Mouse (Mus musculus) left cerebral cortex, postnatal 25 days (tissue): Measurements from ENCODE around the gene 2310057N15Rik. TPM values are rescaled to one million over a fixed set of nuclear protein-coding genes. Genes with fewer than 3 reads are reported as not detected.
"Not testable (repeated sequence)": the region's sequence is repeated elsewhere in the genome, so short reads cannot be mapped to it uniquely, and the experiment has no call there.

Experiments used
- DNase-seq, 2 experiments: peaks; one replicate each; pipeline ENCODE4 v3.0.0; 2022; ENCODE audit warnings: low spot score in 2 of 2, mixed read lengths in 1 of 2
- intact Hi-C: fragments of 180-260 bp; cut with DNase I; formaldehyde crosslinking; loops from one replicate; pipeline ENCODE4 v1.15.1; 2025
- total RNA-seq, 2 experiments: library from RNA; stranded (reverse); gene quantifications; 2 replicates each; pipeline ENCODE4 v1.2.3; 2021

The 2310057N15Rik gene
- not detected for total RNA-seq

DNA sequence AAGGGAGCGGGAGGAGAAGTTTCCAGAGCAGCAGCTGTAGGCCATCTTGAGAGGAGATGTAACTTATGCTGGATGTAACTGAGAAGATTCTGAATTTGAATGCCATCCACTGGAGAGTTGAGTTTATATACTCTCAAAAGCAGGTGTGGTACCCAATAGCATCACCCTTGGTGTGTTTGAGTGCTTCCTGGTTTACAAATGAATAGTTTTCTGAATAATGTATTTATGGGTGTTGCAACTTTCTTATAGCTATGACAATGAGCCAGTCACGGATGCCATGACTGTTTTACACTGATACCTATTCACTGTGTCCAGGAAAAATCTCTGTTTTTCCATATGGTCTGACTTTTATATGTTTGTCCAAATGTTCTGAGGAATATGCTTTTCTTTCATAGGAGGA is at the start of gene 2310057N15Rik:
Gene 2310057N15Rik (minus strand): TSS at position 101 of the 400 bp plus-strand sequence.
- intact Hi-C loops, result no loop called here
- no peak for DNase-seq

DNA sequence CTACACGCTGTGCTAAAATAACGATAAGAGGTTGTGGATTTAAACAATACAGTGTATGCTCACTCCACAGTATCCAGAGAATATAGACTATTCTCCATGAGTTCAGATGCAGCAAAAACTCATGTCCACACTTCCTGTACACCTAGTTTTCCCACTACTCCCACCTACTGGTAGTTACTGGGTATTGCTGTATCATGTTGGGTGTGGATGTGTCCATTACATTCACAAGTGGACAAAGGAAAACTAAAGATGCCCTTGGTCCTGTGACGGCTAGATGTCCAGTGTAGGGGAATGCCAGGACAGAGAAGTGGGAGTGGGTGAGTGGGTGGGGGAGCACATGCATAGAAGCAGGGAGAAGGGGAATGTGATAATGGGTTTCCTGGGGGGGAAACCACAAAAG is 49.7 kb upstream of the 2310057N15Rik start:
- intact Hi-C loops, result loop anchor here (5.0 kb wide), 1 partner anchor 451 kb away; no protein-coding TSS in a partner anchor
- DNase-seq, result peak; percentile 4 to 37

GRCm38 (mm10) chr16:88820066-88820465 is 46.1 kb upstream of the 2310057N15Rik start, which contains the start of gene Krtap15:
Gene Krtap15 (plus strand): TSS chr16:88820215.
- no peak for DNase-seq
- intact Hi-C loops, result loop anchor here (5.0 kb wide), 1 partner anchor 448 kb away; no protein-coding TSS in a partner anchor

DNA sequence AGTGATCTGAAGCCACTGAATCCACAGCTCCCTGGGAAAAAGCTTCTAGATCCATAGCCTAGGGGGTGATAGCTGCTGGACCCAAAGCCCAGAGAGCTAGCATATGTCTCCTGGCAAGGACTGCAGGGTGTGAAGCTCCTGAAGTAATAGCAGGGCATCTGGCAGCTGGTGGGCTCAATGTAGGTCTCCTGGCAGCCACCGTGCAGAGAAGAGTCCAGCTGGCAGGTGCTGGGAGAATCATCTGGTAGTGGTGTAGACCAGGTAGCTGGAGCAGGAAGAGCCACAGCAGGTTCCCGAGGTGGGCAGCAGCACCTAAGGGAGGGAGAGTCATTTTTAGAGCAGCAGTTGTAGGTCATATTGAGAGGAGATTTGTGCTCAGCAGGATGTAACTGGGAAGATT is 37.8 kb upstream of the 2310057N15Rik start, which contains the start of gene Gm20741:
Gene Gm20741 (minus strand): TSS at position 394 of the 400 bp plus-strand sequence.
- no peak for DNase-seq
- intact Hi-C loops, result no loop called here

DNA sequence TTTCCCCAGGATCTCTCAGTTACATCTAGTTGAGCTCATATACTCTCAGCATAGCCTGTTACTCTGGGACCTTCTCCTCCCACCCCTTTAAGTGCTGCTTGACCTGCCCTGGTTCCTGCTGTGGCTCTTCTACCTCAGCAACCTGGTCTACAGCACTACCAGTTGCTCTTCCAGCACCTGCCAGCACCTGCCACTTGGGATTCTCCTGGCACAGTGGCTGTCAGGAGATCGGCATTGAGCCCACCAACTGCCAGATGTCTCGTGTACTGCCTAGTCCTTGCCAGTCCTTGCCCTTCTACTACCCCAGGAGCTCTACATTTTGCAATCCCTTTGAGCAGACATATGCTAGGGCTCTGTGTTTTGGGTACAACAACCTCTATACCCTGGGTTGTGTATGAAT is 12.8 kb upstream of the 2310057N15Rik start:
- no peak for DNase-seq
- intact Hi-C loops, result no loop called here

DNA sequence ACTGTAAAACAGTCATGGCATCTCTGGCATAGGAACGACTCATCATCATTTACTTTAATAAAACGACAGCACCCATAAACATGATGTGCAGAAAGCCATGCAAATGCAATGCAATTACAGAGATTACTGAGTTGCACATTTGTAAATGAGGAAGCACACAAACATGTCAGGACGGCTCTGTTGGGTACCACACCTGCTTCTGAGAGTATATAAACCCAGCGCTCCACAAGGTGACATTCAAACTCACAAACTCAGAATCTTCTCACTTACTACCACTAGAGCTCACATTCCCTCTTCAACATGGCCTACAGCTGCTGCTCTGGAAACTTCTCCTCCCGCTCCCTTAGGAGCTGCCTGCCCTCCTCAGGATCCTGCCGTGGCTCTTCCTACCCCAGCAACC is 3.6 kb upstream of the 2310057N15Rik start, which contains the start of gene Gm5965:
Gene Gm5965 (plus strand): TSS at position 301 of the 400 bp plus-strand sequence.
- DNase-seq, result no peak
- intact Hi-C loops, result no loop called here

GRCm38 (mm10) chr16:88758547-88758946 is 15.5 kb downstream of the 2310057N15Rik start, which contains the start of gene 2310034C09Rik:
Gene 2310034C09Rik (plus strand): TSS chr16:88758847.
- DNase-seq, intact Hi-C loops: not testable (repeated sequence)

DNA sequence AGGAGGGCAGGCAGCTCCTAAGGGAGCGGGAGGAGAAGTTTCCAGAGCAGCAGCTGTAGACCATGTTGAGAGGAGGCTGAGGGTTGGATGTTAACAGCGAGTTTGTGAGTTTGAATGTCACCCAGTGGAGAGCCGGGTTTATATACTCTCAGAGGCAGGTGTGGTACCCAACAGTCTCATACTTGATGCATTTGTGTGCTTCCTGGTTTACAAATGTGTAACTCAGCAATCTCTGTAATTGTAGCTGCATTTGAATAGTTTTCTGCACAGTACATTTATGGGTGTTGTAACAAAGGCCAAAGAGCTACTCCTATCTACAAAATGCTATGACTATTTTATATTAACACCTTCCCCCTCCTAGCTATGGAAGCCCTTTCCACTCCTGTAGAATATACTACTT is 22.5 kb downstream of the 2310057N15Rik start, which contains the start of gene Krtap13:
Gene Krtap13 (minus strand): TSS at position 101 of the 400 bp plus-strand sequence.
- DNase-seq, intact Hi-C loops: not testable (repeated sequence)

DNA sequence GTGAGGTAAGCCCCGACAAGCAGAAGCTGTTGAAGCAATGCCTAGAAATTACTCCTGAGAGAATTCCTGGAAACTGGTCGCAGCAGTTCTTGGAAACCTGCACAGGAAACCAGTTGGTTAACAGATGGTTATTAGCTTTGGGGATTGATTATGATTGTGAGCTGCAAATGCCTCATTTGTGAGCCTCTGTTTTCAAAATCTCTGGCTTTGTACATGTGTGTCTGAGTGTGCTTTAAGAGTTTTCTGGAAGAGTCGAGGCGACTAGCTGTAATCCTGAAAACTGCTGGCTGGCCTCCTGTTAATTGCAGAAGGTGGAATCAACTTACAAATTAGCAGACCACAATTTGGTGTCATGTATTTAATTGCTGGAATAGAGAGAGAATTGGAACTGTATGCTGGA is 26.1 kb downstream of the 2310057N15Rik start:
- intact Hi-C loops, result no loop called here
- no peak for DNase-seq

DNA sequence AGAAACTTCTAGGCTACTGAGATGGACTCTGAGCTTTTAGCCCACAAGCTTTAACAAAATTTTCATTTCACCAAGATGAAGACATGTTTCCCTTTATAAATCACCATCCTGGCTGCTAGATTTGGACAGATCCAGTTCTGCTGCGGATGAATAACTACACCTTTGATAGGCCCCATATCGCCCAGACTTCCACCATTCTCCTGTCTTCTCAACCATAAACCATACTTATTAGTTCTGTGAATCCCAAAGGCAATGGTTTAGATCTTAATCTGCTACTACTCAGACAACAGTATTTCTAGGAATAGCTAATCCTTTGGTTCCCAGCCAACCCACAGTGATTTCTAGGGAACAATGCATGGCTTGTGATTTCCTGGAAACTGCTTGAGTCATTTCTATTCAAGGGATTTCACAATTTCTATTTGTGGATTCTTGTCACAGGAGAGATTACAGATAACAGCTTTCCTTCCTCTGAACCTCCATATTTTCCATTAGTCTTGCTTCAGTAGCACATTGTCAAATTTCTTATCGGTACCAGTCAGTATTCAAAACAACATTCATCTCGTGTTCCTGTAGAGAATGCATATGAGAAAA is 29.2 kb downstream of the 2310057N15Rik start:
- intact Hi-C loops, result no loop called here
- DNase-seq, result no peak

DNA sequence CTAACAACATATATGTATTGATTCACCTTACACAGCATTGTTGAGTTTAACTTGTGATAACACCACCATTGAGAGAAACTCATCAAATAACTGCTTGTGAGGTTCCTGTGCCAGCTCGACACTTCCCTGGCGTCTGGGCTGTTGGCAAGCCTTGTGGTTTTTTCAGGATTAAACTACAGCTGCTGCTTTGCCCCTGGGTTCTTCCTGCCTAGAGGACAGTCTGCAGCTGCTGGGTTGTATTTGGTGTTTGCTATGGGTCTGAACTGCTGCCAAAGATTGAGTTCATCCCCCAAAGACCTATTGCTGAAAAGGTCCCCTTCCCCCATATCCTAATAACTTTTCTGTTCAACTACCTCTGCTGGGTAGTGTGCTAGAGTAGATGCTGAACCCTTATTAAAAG is 38.6 kb downstream of the 2310057N15Rik start:
- DNase-seq, result no peak
- intact Hi-C loops, result no loop called here

DNA sequence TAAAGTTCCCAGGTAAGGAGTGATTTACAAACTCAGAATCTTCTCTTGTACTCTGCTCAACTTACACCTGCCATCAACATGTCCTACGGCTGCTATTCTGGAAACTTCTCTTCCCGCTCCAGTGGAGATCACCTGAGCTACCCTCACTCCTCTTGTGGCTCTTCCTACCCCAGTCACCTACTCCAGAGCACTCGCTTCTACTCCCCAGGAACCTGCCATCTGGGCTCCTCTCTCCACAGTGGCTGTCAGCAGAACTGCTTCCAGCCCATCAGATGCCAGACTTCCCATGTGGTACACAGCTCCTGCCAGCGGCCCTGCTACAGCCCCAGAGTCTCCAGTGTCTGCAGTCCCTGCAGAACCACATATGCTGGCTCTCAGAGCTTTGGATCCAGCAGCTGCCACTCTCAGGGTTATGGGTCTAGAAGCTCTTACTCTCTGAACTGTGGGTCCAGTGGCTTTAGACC is 45.2 kb downstream of the 2310057N15Rik start, which contains the start of gene Krtap13-1:
Gene Krtap13-1 (plus strand): TSS at position 51 of the 464 bp plus-strand sequence.
- no peak for DNase-seq
- intact Hi-C loops, result no loop called here

Other genes starting within 250 kb of the 2310057N15Rik start
- gene Cldn8, start 211.0 kb downstream of the 2310057N15Rik start, total RNA-seq, result not detected
- gene Krtap24-1, start 161.9 kb downstream of the 2310057N15Rik start, total RNA-seq, result not detected
- gene 2310079G19Rik, start 146.5 kb downstream of the 2310057N15Rik start, total RNA-seq, result not detected
- not detected for gene Krtap26-1, start 126.4 kb downstream of the 2310057N15Rik start, total RNA-seq
- gene Krtap27-1, start 102.5 kb downstream of the 2310057N15Rik start, total RNA-seq, result not detected
- gene 2310061N02Rik, start 66.2 kb downstream of the 2310057N15Rik start, total RNA-seq, result not detected
- gene Krtap13-1, start 45.3 kb downstream of the 2310057N15Rik start, total RNA-seq, result not detected
- not detected for gene Krtap13, start 22.6 kb downstream of the 2310057N15Rik start, total RNA-seq
- gene 2310034C09Rik, start 15.4 kb downstream of the 2310057N15Rik start, total RNA-seq, result not detected
- not detected for gene Gm5965, start 3.7 kb upstream of the 2310057N15Rik start, total RNA-seq
- not detected for gene Gm20741, start 38.0 kb upstream of the 2310057N15Rik start, total RNA-seq
- not detected for gene Krtap15, start 46.0 kb upstream of the 2310057N15Rik start, total RNA-seq
- not detected for gene Krtap14, start 51.9 kb upstream of the 2310057N15Rik start, total RNA-seq
- gene Krtap19-1, start 95.2 kb upstream of the 2310057N15Rik start, total RNA-seq, result not detected
- gene Krtap19-2, start 100.1 kb upstream of the 2310057N15Rik start, total RNA-seq, result not detected
- not detected for gene Krtap19-3, start 103.8 kb upstream of the 2310057N15Rik start, total RNA-seq
- not detected for gene Krtap19-4, start 110.9 kb upstream of the 2310057N15Rik start, total RNA-seq
- gene Krtap19-5, start 122.3 kb upstream of the 2310057N15Rik start, total RNA-seq, result not detected
- not detected for gene Krtap19-9b, start 158.1 kb upstream of the 2310057N15Rik start, total RNA-seq
- gene Krtap16-3, start 188.7 kb upstream of the 2310057N15Rik start, total RNA-seq, result not detected
- not detected for gene Krtap22-2, start 236.6 kb upstream of the 2310057N15Rik start, total RNA-seq
- gene Gm10229, start 241.1 kb upstream of the 2310057N15Rik start, total RNA-seq, result not detected